Mouse (Mus musculus): ENCODE results near the gene Ctnnal1. TPM values are rescaled to one million over a fixed set of nuclear protein-coding genes. Genes with fewer than 3 reads are reported as not detected.
A peak's percentile ranks its signal among the peaks of the same experiment; 100 is the strongest.
"Not testable (repeated sequence)": the region's sequence is repeated elsewhere in the genome, so short reads cannot be mapped to it uniquely, and the experiment has no call there.

Ctnnal1 gene
- polyA plus RNA-seq, 1 experiment from 2014 or later = 8.6 TPM

- H3K9me3 ChIP-seq (replicated peaks; ENCODE audit: control insufficient read depth, low read length) = no peaks in the 10 kb centered on the region
- no peak overlapping the region for H3K27ac ChIP-seq (ENCODE audit: low read length)
- H3K4me1 ChIP-seq (ENCODE audit: control insufficient read depth, low read depth, low read length) = no peaks in the 10 kb centered on the region
- no peak for ATAC-seq (ENCODE audit: low read depth)
- H3K4me3 ChIP-seq (ENCODE audit: low read depth, low read length) = no peak overlapping the region
- H3K27me3 ChIP-seq (ENCODE audit: control insufficient read depth, insufficient read depth, low read depth, low read length) = no peaks in the 10 kb centered on the region
- H3K4me2 ChIP-seq (ENCODE audit: low read depth, low read length) = no peak overlapping the region
- peaks cover 25% of the 10 kb centered on the region for H3K36me3 ChIP-seq (ENCODE audit: control insufficient read depth, insufficient read depth)
- 83% methylated on average over 8 of the region's 8 CpGs for WGBS (ENCODE audit: insufficient replicate concordance)
- no peak overlapping the region for H3K9ac ChIP-seq (ENCODE audit: low read depth, low read length)
Observed at GRCm38 (mm10) chr4:56899216-56899615, 34.2 kb upstream of the Ctnnal1 start.

- Histone ChIP-seq H3K9ac (ENCODE audit: low read depth, low read length) (no peak overlapping the region), H3K36me3 (ENCODE audit: control insufficient read depth, insufficient read depth) (peaks cover 20% of the 10 kb centered on the region), H3K4me1 (ENCODE audit: control insufficient read depth, low read depth, low read length) (peaks cover 5% of the 10 kb centered on the region; the same call in 1 of the 2 replicates), H3K4me2 (ENCODE audit: low read depth, low read length) (no peak overlapping the region), H3K4me3 (ENCODE audit: low read depth, low read length) (no peak overlapping the region), H3K27me3 (ENCODE audit: control insufficient read depth, insufficient read depth, low read depth, low read length) (no peaks in the 10 kb centered on the region), H3K27ac (ENCODE audit: low read length) (no peak overlapping the region), H3K9me3 (replicated peaks; ENCODE audit: control insufficient read depth, low read length) (no peaks in the 10 kb centered on the region)
- no peak for ATAC-seq (ENCODE audit: low read depth)
- WGBS (ENCODE audit: insufficient replicate concordance) = 69% methylated on average over 3 of the region's 3 CpGs
Observed at GRCm38 (mm10) chr4:56897511-56897910, 32.5 kb upstream of the Ctnnal1 start.

GRCm38 (mm10) chr4:56894196-56894595, 29.2 kb upstream of the Ctnnal1 start:
- no peaks in the 10 kb centered on the region for H3K9me3 ChIP-seq (replicated peaks; ENCODE audit: control insufficient read depth, low read length)
- H3K4me3 ChIP-seq (ENCODE audit: low read depth, low read length) = no peak overlapping the region
- 74% methylated on average over 3 of the region's 3 CpGs for WGBS (ENCODE audit: insufficient replicate concordance)
- H3K27ac ChIP-seq (ENCODE audit: low read length) = no peak overlapping the region
- H3K4me2 ChIP-seq (ENCODE audit: low read depth, low read length) = no peak overlapping the region
- no peak for ATAC-seq (ENCODE audit: low read depth)
- no peak overlapping the region for H3K9ac ChIP-seq (ENCODE audit: low read depth, low read length)
- H3K27me3 ChIP-seq (ENCODE audit: control insufficient read depth, insufficient read depth, low read depth, low read length) = no peaks in the 10 kb centered on the region
- peaks cover 10% of the 10 kb centered on the region for H3K36me3 ChIP-seq (ENCODE audit: control insufficient read depth, insufficient read depth)
- peaks cover 5% of the 10 kb centered on the region; the same call in 1 of the 2 replicates for H3K4me1 ChIP-seq (ENCODE audit: control insufficient read depth, low read depth, low read length)

GRCm38 (mm10) chr4:56892501-56893115, 27.6 kb upstream of the Ctnnal1 start:
- Histone ChIP-seq H3K9me3 (replicated peaks; ENCODE audit: control insufficient read depth, low read length) (no peaks in the 10 kb centered on the region), H3K4me1 (ENCODE audit: control insufficient read depth, low read depth, low read length) (peaks cover 5% of the 10 kb centered on the region; the same call in 1 of the 2 replicates), H3K36me3 (ENCODE audit: control insufficient read depth, insufficient read depth) (peaks cover 5% of the 10 kb centered on the region; the same call in 1 of the 2 replicates), H3K27ac (ENCODE audit: low read length) (no peak overlapping the region), H3K9ac (ENCODE audit: low read depth, low read length) (no peak overlapping the region), H3K4me2 (ENCODE audit: low read depth, low read length) (peak overlapping the region; percentile 13; the same call in 1 of the 2 replicates), H3K4me3 (ENCODE audit: low read depth, low read length) (no peak overlapping the region), H3K27me3 (ENCODE audit: control insufficient read depth, insufficient read depth, low read depth, low read length) (no peaks in the 10 kb centered on the region)
- ATAC-seq (ENCODE audit: low read depth) = 0 out of 2 replicates have a peak, but pooled peaks have one; percentile 16
- WGBS (ENCODE audit: insufficient replicate concordance) = 31% methylated on average over 6 of the region's 6 CpGs

GRCm38 (mm10) chr4:56888483-56888882, 23.5 kb upstream of the Ctnnal1 start:
- Histone ChIP-seq H3K4me1 (ENCODE audit: control insufficient read depth, low read depth, low read length) (peaks cover 5% of the 10 kb centered on the region; the same call in 1 of the 2 replicates), H3K27me3 (ENCODE audit: control insufficient read depth, insufficient read depth, low read depth, low read length) (no peaks in the 10 kb centered on the region), H3K4me3 (ENCODE audit: low read depth, low read length) (no peak overlapping the region), H3K27ac (ENCODE audit: low read length) (no peak overlapping the region), H3K4me2 (ENCODE audit: low read depth, low read length) (no peak overlapping the region), H3K9ac (ENCODE audit: low read depth, low read length) (no peak overlapping the region), H3K9me3 (replicated peaks; ENCODE audit: control insufficient read depth, low read length) (no peaks in the 10 kb centered on the region), H3K36me3 (ENCODE audit: control insufficient read depth, insufficient read depth) (peaks cover 4% of the 10 kb centered on the region; the same call in 1 of the 2 replicates)
- no peak for ATAC-seq (ENCODE audit: low read depth)
- WGBS (ENCODE audit: insufficient replicate concordance) = 64% methylated on average over 5 of the region's 5 CpGs

GRCm38 (mm10) chr4:56886286-56886979, 21.4 kb upstream of the Ctnnal1 start:
- Histone ChIP-seq H3K4me1 (ENCODE audit: control insufficient read depth, low read depth, low read length) (no peaks in the 10 kb centered on the region), H3K4me2 (ENCODE audit: low read depth, low read length) (no peak overlapping the region), H3K9me3 (replicated peaks; ENCODE audit: control insufficient read depth, low read length) (no peaks in the 10 kb centered on the region), H3K9ac (ENCODE audit: low read depth, low read length) (no peak overlapping the region), H3K4me3 (ENCODE audit: low read depth, low read length) (no peak overlapping the region), H3K36me3 (ENCODE audit: control insufficient read depth, insufficient read depth) (peaks cover 4% of the 10 kb centered on the region; the same call in 1 of the 2 replicates), H3K27me3 (ENCODE audit: control insufficient read depth, insufficient read depth, low read depth, low read length) (no peaks in the 10 kb centered on the region), H3K27ac (ENCODE audit: low read length) (no peak overlapping the region)
- 56% methylated on average over 6 of the region's 6 CpGs for WGBS (ENCODE audit: insufficient replicate concordance)
- no peak for ATAC-seq (ENCODE audit: low read depth)

GRCm38 (mm10) chr4:56880036-56880703, 15.2 kb upstream of the Ctnnal1 start:
- no peak for ATAC-seq (ENCODE audit: low read depth)
- Histone ChIP-seq H3K4me3 (ENCODE audit: low read depth, low read length) (no peak overlapping the region), H3K27me3 (ENCODE audit: control insufficient read depth, insufficient read depth, low read depth, low read length) (no peaks in the 10 kb centered on the region), H3K4me2 (ENCODE audit: low read depth, low read length) (no peak overlapping the region), H3K9me3 (replicated peaks; ENCODE audit: control insufficient read depth, low read length) (no peaks in the 10 kb centered on the region), H3K4me1 (ENCODE audit: control insufficient read depth, low read depth, low read length) (no peaks in the 10 kb centered on the region), H3K36me3 (ENCODE audit: control insufficient read depth, insufficient read depth) (peaks cover 5% of the 10 kb centered on the region; the same call in 1 of the 2 replicates), H3K9ac (ENCODE audit: low read depth, low read length) (no peak overlapping the region), H3K27ac (ENCODE audit: low read length) (no peak overlapping the region)
- WGBS (ENCODE audit: insufficient replicate concordance) = 77% methylated on average over 11 of the region's 11 CpGs

GRCm38 (mm10) chr4:56878971-56879370, 14.0 kb upstream of the Ctnnal1 start:
- Histone ChIP-seq H3K27ac (ENCODE audit: low read length) (no peak overlapping the region), H3K9me3 (replicated peaks; ENCODE audit: control insufficient read depth, low read length) (no peaks in the 10 kb centered on the region), H3K27me3 (ENCODE audit: control insufficient read depth, insufficient read depth, low read depth, low read length) (no peaks in the 10 kb centered on the region), H3K4me3 (ENCODE audit: low read depth, low read length) (no peak overlapping the region), H3K9ac (ENCODE audit: low read depth, low read length) (no peak overlapping the region), H3K36me3 (ENCODE audit: control insufficient read depth, insufficient read depth) (peaks cover 3% of the 10 kb centered on the region; the same call in 1 of the 2 replicates), H3K4me2 (ENCODE audit: low read depth, low read length) (no peak overlapping the region), H3K4me1 (ENCODE audit: control insufficient read depth, low read depth, low read length) (no peaks in the 10 kb centered on the region)
- no peak for ATAC-seq (ENCODE audit: low read depth)
- WGBS (ENCODE audit: insufficient replicate concordance) = 81% methylated on average over 7 of the region's 7 CpGs

GRCm38 (mm10) chr4:56870541-56870940, 5.6 kb upstream of the Ctnnal1 start:
- not testable (repeated sequence) for H3K9ac ChIP-seq (ENCODE audit: low read depth, low read length); H3K9me3 ChIP-seq (replicated peaks; ENCODE audit: control insufficient read depth, low read length); ATAC-seq (ENCODE audit: low read depth); H3K27me3 ChIP-seq (ENCODE audit: control insufficient read depth, insufficient read depth, low read depth, low read length); H3K27ac ChIP-seq (ENCODE audit: low read length); H3K4me3 ChIP-seq (ENCODE audit: low read depth, low read length); H3K36me3 ChIP-seq (ENCODE audit: control insufficient read depth, insufficient read depth); H3K4me2 ChIP-seq (ENCODE audit: low read depth, low read length); H3K4me1 ChIP-seq (ENCODE audit: control insufficient read depth, low read depth, low read length)
- 80% methylated on average over 11 of the region's 11 CpGs for WGBS (ENCODE audit: insufficient replicate concordance)

Measured in liver, embryonic 16.5 days (tissue).